Mouse (Mus musculus) retina, embryonic 14.5 days (tissue): ENCODE data around the gene Prkacb.

Experiments
- DNase-seq: peaks from one replicate; pipeline ENCODE4 v3.0.0-alpha.2; 2015; ENCODE audit warnings: low spot score

Gene Prkacb

GRCm38 (mm10) chr3:146719696-146720095, 93.1 kb downstream of the Prkacb start:
- DNase-seq: no peak

- DNase-seq: no peak
These were observed 94.5 kb downstream of the Prkacb start for GRCm38 (mm10) chr3:146718251-146718650.

- DNase-seq: no peak
These were observed 100.5 kb downstream of the Prkacb start for GRCm38 (mm10) chr3:146712305-146712704.

GRCm38 (mm10) chr3:146711559-146711958, 101.2 kb downstream of the Prkacb start:
- DNase-seq: no peak

- DNase-seq: no peak
These were observed 101.7 kb downstream of the Prkacb start for GRCm38 (mm10) chr3:146711084-146711483.

GRCm38 (mm10) chr3:146709086-146709485, 103.7 kb downstream of the Prkacb start:
- no peak for DNase-seq

- no peak for DNase-seq
These were observed 104.4 kb downstream of the Prkacb start for GRCm38 (mm10) chr3:146708381-146708780.

GRCm38 (mm10) chr3:146704099-146704498, 108.7 kb downstream of the Prkacb start:
- DNase-seq: no peak

GRCm38 (mm10) chr3:146700051-146700450, 112.7 kb downstream of the Prkacb start:
- DNase-seq: no peak

GRCm38 (mm10) chr3:146698982-146699381, 113.8 kb downstream of the Prkacb start:
- DNase-seq: peak; percentile 29

GRCm38 (mm10) chr3:146692547-146692946, 120.2 kb downstream of the Prkacb start:
- no peak for DNase-seq

- DNase-seq: no peak
These were observed 125.6 kb downstream of the Prkacb start for GRCm38 (mm10) chr3:146687121-146687725.

GRCm38 (mm10) chr3:146686428-146686827, 126.4 kb downstream of the Prkacb start:
- DNase-seq: no peak

GRCm38 (mm10) chr3:146684811-146685675, 127.7 kb downstream of the Prkacb start, which contains the start of gene Samd13:
Gene Samd13 (minus strand): TSS chr3:146685592.
- peak; percentile 82 for DNase-seq

- no peak for DNase-seq
These were observed 129.7 kb downstream of the Prkacb start for GRCm38 (mm10) chr3:146683095-146683494.

GRCm38 (mm10) chr3:146682140-146682651, 130.6 kb downstream of the Prkacb start:
- DNase-seq: peak; percentile 10

GRCm38 (mm10) chr3:146681696-146682095, 131.1 kb downstream of the Prkacb start:
- DNase-seq: no peak

- no peak for DNase-seq
These were observed 132.2 kb downstream of the Prkacb start for GRCm38 (mm10) chr3:146680625-146681024.

- DNase-seq: no peak
These were observed 133.1 kb downstream of the Prkacb start for GRCm38 (mm10) chr3:146679646-146680045.
